Mouse (Mus musculus): Measurements from ENCODE around the gene Abca1.

Abca1 gene

GRCm38 (mm10) chr4:53093615-53094014, 66.1 kb downstream of the Abca1 start:
- TF ChIP-seq GATA4 (IDR thresholded peaks at IDR 0.05; ENCODE audit: insufficient replicate concordance, low read length) = no peak

DNA sequence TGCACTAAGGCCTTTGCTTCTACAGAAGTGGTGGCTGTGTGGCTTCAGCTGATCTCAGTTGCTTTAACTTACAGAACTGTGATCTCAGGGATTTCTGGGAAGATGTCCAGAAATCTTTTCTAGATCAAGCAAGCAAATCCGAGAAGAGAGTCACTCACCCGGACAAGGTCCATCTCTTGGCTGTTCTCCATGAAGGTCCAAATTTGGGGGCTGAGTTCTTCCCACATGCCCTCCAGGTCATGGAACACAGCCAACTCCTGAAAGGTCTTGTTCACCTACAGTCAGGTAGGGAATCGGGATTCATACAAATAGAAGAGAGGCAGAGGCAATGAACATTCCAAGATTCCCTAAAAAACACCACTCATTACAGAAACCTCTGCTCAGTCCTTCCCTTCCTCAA, 70.1 kb downstream of the Abca1 start:
- TF ChIP-seq GATA4 (IDR thresholded peaks at IDR 0.05; ENCODE audit: insufficient replicate concordance, low read length) = no peak

GRCm38 (mm10) chr4:53088999-53089398, 70.7 kb downstream of the Abca1 start:
- TF ChIP-seq GATA4 (IDR thresholded peaks at IDR 0.05; ENCODE audit: insufficient replicate concordance, low read length) = no peak

- TF ChIP-seq GATA4 (IDR thresholded peaks at IDR 0.05; ENCODE audit: insufficient replicate concordance, low read length) = no peak
These were observed 73.1 kb downstream of the Abca1 start for GRCm38 (mm10) chr4:53086636-53087035.

DNA sequence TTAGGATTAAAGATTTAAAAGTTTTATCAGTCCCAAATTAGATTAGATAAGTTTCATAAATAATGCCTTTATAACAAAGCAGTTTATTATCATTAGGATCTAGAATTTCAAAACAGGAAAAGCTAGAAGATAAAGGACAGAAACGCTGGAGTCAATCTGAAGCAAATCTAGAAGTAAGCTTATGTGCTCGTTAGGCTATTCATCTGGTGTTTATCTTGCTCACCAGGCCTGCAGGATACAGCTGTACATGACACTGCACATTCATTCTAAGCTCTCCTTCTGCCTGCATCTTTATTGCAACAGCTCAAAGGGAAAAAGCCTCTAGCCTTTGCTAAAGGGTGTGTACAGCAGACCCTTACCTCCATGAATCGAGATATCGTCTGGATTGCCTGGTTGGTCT, 74.1 kb downstream of the Abca1 start:
- no peak for TF ChIP-seq GATA4 (IDR thresholded peaks at IDR 0.05; ENCODE audit: insufficient replicate concordance, low read length)

- TF ChIP-seq GATA4 (IDR thresholded peaks at IDR 0.05; ENCODE audit: insufficient replicate concordance, low read length) = no peak
These were observed 76.6 kb downstream of the Abca1 start for GRCm38 (mm10) chr4:53083071-53083470.

DNA sequence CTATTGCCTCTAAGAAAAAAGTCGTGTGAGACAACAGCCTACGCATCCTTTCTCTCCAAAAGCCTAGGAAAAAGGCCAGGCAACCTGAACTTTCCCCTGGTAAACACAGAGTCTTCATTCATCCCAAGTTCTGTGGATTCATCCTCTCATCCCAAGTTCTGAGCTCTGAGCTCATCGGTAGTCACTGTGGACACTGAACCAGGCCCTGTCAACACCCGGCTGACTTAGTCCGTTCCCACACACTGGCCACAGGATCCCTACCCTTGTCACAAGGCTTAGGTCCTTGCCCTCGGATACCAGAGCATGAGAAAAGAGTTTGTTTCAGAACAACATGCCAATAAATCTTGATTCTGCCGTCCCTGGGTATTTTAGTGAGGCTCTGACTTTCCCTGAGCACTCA, 77.2 kb downstream of the Abca1 start:
- TF ChIP-seq GATA4 (IDR thresholded peaks at IDR 0.05; ENCODE audit: insufficient replicate concordance, low read length) = no peak

- TF ChIP-seq GATA4 (IDR thresholded peaks at IDR 0.05; ENCODE audit: insufficient replicate concordance, low read length) = no peak
These were observed 77.8 kb downstream of the Abca1 start for GRCm38 (mm10) chr4:53081851-53082250.

GRCm38 (mm10) chr4:53080290-53080689, 79.4 kb downstream of the Abca1 start:
- no peak for TF ChIP-seq GATA4 (IDR thresholded peaks at IDR 0.05; ENCODE audit: insufficient replicate concordance, low read length)

GRCm38 (mm10) chr4:53078793-53079310, 80.8 kb downstream of the Abca1 start:
- TF ChIP-seq GATA4 (IDR thresholded peaks at IDR 0.05; ENCODE audit: insufficient replicate concordance, low read length) = no peak

- TF ChIP-seq GATA4 (IDR thresholded peaks at IDR 0.05; ENCODE audit: insufficient replicate concordance, low read length) = no peak
These were observed 82.8 kb downstream of the Abca1 start for GRCm38 (mm10) chr4:53076788-53077350.

GRCm38 (mm10) chr4:53073025-53073424, 86.7 kb downstream of the Abca1 start:
- no peak for TF ChIP-seq GATA4 (IDR thresholded peaks at IDR 0.05; ENCODE audit: insufficient replicate concordance, low read length)

- TF ChIP-seq GATA4 (IDR thresholded peaks at IDR 0.05; ENCODE audit: insufficient replicate concordance, low read length) = no peak
These were observed 97.2 kb downstream of the Abca1 start for GRCm38 (mm10) chr4:53062301-53063008.

DNA sequence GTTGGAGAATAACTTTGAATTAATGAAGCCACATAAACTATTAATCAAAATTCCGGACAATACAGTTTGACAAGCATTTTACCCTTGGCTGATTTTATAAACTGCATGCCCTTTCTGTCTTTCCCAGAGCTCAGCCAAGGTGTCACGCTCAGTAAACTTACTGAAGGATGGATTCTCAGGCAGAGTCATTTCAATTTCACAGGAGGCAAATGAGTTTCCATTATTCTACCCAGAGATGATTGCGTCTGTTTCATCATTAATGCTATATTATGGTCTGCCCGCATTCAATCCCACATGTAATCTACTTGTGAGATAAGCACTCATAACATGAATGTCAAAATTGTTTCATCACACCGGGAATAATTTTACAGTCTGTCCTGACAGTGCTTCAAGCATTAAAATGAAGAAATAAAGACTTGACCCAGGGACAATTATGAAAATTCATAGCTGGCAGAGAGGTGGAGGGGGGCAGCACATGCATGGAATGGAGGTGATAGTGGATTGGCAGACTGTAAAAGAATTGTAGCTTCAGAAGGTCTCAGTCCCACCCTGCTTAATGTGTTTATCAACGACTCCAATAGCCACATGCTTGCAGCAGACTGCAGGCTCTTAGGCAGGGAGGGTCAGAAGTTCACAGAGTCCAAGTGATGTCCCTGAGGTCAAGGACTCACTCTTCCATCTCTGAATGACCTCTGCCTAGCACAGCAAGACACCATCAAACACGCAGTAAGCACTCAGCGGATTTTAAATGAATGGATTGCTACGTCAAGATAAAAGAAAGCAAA, 113.3 kb downstream of the Abca1 start:
- TF ChIP-seq GATA4 (IDR thresholded peaks at IDR 0.05; ENCODE audit: insufficient replicate concordance, low read length) = no peak

GRCm38 (mm10) chr4:53045807-53046206, 113.9 kb downstream of the Abca1 start:
- no peak for TF ChIP-seq GATA4 (IDR thresholded peaks at IDR 0.05; ENCODE audit: insufficient replicate concordance, low read length)

GRCm38 (mm10) chr4:53043819-53044218, 115.9 kb downstream of the Abca1 start:
- TF ChIP-seq GATA4 (IDR thresholded peaks at IDR 0.05; ENCODE audit: insufficient replicate concordance, low read length) = no peak

Data from liver, adult (tissue).